Mouse (Mus musculus) naive thymus-derived CD4-positive, alpha-beta T cell, adult 2 months (primary cell): ENCODE results near the gene Asb16.
A peak's percentile ranks its signal among the peaks of the same experiment; 100 is the strongest.

Source experiments
- DNase-seq: peaks from one replicate; pipeline ENCODE4 v3.0.0-alpha.2; 2011; ENCODE audit warnings: low read depth

The Asb16 gene

DNA sequence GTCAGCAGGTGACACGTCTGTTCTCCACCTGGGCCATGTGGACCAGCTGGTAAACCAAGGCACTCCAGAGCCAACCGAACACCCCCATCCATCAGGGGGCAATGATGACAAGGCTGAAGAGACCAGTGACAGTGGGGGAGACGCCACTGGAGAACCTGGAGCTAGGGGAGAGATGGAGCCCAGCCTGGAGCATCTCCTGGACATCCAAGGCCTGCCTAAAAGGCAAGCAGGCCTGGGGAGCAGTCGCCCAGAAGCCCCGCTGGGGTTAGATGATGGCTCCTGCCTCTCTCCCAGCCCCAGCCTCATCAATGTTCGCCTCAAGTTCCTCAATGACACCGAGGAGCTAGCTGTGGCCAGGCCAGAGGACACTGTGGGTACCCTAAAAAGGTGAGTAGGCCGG is 18.9 kb downstream of the Asb16 start:
- no peak for DNase-seq

DNA sequence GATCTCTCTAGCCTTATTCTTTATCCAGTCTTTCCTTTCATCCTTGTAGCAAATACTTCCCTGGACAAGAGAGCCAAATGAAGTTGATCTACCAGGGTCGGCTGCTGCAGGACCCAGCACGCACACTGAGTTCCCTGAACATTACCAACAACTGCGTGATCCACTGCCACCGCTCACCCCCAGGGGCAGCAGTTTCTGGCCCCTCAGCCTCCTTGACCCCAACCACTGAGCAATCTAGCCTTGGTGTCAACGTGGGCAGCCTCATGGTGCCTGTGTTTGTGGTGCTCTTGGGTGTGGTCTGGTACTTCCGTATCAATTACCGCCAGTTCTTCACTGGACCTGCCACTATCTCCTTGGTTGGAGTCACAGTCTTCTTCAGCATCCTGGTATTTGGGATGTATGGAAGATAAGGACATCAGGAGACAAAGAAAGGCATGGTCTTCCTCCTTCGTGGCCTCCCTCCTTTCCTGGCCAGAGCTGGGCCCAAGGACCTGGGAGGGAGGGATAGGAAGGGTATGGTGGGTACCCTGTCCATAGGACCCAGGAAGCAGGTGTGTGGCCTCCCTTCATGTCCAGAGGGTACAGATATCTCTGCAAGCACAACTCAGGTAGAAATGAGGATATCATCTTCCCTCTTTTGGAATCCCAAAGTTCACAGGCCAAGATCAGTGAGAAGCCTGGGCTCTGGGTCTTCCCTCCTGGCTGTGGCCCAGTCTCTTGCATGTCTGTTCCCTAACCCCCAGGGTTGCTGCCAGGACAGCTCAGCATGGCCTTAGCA is 19.7 kb downstream of the Asb16 start:
- no peak for DNase-seq

DNA sequence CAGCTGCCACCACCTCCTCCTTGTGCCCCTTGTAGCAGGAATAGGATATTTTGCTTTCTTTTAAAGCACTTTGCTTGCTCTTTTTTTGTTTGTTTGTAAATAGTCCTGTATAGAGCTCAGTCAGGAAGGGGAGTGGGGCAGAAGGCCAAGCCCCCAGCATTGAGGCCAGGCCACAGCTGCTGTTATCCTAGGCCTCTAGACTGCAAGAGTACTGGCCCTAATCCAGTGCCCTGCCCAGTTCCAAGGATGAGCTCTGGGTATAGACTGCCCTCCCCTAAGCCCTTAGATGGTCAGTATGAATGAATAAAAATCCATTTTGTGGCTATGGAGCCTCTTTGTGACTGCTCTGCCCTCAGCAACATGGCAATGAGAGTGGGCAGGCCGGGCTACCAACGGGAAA is 20.4 kb downstream of the Asb16 start:
- DNase-seq = no peak

DNA sequence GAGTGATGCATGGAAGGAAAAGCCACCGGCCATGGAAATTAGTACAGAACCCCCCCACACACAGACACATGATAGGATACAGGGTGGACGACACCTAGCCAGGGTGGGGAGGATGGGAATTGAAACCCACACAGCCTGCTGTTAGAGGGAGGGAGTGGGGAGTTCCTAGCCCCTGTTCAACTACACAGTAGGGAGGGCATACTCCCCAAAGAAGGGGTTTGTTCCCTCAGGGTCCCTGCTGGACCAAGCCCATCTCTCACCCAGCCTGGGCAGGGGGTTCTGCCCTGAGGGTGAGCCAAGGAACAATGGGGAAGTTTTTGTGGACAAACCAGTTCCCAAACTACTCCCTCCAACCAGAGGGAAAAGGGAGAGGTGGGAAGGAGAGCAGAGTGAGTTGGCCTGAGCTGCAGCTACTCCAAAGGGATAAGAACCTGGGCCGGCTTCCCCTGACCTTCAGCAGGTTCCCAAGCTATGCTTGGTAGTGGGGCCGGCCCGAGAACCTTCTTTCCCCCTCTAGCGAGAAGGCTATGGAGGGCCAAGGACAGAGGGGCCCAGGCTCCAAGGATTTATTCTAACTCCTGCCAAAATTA is 21.1 kb downstream of the Asb16 start:
- DNase-seq = no peak

DNA sequence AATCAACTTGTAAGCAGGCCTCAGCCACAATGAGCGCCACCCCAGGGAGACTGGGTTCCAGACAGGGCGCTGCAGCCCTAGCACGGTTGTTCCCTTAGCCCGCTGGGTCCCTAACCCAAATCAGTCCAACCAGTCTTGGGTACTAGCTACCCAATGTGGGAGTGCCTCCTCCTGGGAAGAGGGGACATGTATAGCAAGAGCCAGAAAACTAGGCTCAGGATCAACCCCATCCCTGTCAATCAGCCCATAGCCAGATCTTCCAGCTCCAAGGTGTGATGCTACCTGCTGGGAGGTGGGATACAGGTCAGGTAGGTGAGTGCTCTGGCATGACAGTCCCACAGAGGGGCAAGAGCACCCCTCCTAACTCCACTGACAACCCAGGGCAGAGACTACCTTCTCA is 21.6 kb downstream of the Asb16 start:
- DNase-seq = no peak

DNA sequence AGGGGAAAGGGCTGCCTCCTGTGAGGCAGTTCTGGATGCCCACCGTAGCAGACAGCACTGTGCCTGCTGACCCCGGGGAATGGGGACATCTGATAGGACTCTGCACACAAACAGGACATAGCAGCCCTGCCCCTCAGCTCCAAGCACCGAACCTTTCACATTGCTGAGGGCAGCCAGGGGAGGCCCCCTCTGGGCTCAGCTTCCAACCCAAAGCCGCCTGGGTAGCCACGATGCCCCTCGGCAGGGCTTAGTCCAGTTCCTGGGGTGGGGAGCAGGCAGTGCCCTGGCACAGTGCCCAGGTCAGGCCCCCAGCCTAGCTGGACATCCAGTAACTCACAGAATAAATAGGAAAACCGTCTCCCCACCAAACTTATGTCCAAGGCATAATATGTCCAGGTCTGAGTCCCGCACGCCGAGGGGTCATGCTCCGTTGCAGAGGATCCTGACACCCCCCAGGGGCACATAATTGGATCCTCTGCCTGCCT is 22.6 kb downstream of the Asb16 start:
- no peak for DNase-seq

DNA sequence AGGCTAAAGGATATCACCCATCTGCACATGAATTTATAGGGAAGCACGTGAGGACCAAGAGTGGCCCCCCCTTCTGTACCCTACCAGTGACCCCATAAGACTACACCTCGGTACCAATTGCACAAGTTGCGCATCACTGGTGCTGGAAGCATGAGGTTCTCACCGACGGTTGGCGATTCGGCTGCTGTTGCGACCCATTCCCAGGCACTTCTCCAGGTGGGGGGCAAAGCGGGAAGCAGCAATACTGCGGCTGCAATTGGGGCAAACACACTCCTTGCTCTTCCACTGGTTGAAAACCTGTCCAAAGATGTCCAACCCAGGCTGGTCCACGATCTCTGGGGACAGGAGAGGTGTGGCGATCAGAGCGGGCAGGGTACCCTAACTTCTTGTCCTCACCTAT is 25.4 kb downstream of the Asb16 start:
- no peak for DNase-seq

DNA sequence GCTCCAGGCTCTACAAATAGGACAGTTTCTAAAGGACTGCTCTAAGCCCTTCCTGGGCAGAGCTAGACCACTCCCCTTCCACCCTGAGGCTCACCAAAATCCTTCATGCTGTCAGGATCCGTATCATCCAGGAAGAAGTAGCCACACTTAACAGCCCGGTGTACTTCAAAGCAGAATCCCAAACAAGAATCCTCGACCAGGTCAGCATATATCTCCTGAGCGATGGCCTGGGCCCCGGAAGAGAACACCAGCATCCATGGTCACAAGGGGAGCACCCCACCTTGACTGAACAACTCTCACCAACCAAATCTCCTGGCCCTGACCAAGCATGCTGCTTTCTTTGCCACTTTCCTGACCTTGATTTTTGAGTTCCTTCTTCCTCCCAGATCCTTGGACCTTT is 25.9 kb downstream of the Asb16 start:
- DNase-seq = no peak

DNA sequence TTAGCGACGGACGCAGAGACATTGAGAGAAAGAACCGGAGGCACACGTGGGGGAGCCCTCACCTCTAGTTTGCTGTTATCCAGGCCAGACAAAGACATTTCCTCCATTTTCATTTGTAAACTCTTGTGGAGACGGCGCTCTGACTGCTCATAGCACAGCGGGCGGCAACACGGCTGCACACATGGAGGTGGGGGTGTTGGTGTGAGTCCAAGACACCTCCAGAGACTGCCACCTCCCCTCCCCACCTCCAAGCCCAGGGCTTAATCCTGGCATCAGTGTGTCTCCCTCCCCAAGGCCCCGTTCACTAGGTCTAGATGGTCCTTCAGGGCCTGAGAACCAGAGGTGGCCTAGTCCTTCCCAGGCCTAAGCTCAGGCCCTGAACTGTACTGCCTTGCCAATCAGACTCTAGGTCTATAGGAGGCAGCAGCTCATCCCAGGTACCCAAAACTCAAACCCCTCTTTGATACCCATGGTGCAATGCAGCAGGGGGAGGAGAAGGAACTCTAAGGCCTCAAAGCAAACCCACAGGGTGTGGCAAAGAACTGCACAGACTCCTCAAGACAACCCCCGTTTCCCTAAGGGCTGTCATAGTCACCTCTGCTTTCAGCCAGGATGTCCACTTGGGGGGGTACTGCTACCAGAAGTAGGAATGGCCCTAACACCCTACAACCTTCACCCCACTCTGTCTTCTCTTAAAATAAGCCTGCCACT is 26.5 kb downstream of the Asb16 start:
- peak; percentile 87 for DNase-seq

DNA sequence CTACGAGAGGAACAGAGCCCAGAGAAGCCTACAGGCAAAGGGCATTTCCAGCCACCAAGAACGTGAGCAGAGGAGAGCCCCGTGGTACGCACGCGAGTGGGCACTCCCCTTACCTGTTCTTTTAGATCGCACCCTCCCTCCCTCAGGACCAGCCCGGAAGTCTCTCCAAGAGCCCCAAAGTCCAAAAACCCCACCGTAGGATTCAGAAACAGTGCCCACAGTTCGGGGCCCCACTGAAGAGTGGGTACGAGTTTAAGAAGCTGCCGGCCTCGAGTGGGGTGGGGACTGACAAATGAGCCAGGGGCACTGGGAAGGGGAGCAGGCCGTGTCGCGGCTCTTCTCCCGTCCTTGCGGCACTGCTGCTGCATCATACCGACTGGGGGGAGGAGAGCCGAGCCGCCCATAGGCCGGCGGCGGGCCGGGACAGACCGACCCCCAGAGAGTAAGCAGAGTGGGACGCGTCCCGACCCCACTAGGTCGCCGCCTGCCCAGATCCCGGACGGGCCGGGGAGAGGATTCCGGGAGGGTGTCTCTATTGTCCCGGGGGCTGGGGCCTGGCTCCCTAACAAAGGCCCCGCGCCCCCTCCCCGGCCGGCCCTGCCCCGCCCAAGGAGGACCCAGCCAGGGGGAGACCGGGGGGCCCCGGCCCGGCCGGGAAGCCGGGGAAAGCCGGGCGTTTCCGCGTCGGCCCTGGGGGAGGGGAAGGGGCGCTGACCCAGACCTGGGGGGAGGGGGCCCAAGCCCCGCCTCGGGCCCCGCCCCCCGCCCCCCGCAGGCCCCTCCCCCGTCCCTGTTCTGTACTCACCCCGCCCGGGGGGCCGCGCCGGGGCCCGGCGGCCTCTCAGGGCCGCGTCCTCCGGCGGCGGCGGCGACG is 27.3 kb downstream of the Asb16 start:
- DNase-seq = no peak

DNA sequence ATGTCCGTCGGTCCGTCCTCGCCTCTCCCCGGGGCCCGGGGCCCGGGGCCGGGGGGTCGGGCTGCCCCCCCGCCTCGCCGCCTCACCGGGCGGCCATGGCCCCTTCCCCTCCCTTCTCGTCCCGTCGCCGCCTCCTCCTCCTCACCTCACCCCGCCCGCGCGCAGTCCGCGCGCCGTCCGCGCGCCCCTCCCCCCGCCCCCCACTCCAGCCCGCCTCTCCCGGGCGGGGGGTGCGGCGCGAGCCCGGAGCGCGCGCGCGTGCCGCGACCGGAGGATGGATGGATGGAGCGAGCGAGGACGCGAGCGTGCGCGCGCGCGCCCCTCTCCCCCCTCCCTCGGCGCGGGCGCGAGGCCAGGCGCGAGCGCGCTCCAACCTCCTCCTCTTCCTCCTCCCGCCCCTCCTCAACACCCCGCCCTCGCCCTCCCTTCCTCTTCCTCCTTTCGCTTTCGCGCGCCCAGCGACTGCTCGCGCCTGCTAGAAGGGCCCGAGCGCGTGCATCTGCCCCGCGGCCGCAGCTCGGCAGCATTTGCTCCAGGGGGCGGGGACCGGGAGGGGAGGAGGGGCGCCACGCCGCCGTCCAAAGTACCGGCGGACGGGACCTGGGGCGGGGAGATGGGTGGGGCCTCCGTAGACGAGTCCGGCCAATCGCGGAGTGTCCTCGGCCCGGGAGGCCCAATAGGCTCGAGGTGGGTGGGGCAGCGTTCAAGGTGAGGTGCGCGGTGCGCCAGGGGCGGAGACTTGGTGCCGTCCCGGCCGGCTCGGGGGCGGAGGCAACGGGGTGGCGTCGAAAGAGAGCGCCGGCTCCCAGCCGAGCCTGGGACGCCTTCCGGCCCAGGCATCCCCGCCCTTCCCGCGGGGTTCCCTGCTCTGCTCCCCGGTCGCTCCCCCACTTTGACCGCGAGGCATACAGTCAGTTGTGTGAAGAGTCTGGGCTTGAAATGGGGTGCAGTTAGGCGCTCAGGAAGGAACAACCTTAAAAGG is 28.2 kb downstream of the Asb16 start, which contains the start of gene Atxn7l3:
Atxn7l3 (minus strand) TSS at position 141 of the 982 bp plus-strand sequence.
- DNase-seq = peak; percentile 98

DNA sequence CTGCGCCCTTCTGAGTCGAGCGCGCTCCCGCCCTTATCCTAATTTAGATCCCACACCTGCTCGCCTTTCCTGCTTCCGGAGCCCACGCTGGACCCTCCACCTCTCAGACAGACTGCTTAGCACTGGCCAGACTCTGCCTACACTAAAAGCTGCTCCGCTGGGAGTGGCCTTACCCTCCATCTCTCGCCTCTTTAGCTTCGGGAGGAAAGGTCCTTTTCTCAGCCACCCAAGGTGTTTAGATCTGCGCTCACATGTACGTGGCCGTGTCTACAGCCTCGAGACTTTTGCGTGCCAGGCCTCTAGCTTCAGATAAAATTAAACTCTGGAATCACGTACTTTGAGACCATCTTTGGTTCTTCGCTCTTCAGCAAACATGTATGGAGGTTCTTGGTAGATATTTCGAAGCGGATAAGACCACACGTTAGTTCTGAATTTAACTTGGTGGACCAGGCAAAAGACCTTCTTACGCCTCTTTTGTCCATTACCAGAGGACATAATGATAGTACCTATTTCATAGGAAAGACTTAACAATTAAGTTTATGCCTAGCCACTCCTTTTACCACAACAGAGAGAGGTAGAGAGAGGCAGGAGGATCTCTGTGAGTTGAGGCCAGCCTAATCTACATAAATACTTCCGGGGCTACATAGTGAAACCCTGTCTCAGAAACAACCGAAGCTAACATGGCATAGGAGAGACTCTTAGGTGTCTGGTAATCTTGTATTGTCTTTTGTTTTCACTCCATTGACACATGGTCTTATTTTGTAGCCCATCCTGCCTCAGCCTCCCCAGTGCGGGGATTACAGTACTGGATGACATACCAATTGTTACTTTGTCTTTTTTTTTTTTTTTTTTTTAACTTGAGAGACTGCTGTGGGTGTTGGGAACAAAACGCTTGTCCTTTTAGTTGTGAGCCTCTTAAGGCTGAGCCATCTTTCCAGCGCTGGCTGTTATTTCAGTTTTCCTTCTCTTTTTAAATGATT is 29.3 kb downstream of the Asb16 start:
- peak; percentile 71 for DNase-seq

DNA sequence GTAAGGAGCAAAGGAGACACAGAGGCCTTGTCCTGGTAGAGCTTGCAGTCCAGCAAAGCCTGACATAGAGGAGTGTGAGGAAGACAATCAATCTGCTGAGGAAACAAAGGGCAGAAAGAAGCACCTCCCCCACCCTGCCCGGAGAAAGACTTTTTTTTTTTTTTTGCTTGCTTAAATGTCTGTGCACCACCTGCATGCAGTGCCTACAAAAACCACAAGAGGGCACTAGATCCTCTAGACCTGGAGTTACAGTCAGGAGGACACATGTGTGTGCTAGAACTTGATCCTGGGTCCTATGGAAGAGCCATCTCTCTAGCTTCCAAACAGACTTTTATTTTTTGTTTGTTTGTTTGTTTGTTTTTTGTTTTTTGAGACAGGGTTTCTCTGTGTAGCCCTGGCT is 31.3 kb downstream of the Asb16 start:
- peak; percentile 87 for DNase-seq

DNA sequence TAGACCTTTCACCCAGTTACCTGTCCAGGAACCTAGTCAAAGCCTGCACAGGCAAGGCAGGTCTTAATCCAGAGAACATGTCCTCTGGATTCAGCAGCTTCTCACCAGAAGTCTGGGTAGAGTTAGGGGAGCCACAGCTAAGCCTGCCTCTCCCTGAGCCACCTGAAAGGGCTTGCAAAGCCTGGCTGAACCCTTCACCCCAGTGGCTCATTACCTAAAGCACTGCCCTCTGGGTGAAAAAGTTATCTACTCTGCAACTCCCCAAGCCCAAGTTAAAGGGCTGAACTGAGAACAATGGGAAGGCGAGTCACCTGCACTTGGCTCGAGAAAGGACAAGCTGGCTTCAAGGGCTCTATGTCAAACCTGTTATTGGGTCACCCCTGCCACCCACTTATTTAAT is 35.6 kb downstream of the Asb16 start:
- DNase-seq = no peak

DNA sequence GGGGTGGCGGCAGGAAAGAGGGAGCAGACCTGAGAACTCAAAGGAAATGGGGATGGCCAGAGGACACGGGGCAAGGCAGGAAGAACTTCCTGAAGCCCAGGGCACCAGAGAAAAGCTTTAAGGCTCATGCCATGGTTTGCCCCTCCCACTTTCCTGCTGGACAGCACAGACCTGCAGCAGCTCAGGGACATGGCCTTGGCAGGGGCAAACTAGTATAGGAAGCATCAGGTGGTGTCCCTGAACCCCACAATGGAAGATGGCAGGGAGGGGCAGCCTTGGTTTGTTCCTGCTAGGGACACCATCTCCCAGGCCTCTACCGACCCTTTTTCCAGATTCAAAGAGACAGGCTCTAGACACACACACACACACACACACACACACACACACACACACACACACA is 36.8 kb downstream of the Asb16 start:
- no peak for DNase-seq

DNA sequence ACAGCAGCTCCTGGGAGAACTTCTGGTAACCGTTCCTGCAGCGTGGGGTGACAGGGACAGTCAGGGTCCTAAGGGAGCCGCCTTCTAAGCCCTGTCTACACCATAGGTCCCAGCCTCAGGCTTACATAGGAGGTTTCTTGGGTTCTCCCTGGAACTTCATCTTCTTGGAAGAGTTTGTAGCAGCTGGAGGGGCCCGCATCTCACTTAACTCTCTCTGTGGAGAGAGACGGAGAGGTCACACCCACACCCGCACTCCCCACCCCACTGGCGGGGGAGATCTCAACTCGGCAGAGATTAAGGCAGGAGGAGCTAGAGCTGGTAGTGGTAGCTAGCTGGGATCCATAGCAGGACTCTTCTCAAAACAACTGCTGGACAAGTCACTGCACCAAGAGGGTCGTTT is 39.6 kb downstream of the Asb16 start:
- no peak for DNase-seq

DNA sequence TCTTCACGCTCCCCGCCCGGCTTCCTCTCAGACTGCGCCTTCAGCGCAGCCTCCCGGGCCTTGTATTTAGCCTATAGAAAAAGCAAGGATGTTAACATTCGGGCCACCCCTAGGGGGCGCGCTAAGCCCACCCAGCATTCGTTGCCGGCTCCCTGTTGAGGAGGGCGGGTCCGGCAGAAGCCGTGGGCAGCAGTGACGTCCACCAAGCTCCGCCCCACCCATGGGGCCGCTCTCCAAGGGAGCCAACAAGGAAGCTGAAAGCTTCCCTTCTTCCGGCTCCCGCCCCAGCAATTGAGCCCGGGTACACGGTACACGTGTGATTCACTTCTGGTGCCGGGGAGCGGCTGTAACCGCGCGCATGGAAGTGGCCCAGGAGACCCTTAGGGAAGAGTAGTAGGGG is 40.4 kb downstream of the Asb16 start:
- DNase-seq = peak; percentile 98

DNA sequence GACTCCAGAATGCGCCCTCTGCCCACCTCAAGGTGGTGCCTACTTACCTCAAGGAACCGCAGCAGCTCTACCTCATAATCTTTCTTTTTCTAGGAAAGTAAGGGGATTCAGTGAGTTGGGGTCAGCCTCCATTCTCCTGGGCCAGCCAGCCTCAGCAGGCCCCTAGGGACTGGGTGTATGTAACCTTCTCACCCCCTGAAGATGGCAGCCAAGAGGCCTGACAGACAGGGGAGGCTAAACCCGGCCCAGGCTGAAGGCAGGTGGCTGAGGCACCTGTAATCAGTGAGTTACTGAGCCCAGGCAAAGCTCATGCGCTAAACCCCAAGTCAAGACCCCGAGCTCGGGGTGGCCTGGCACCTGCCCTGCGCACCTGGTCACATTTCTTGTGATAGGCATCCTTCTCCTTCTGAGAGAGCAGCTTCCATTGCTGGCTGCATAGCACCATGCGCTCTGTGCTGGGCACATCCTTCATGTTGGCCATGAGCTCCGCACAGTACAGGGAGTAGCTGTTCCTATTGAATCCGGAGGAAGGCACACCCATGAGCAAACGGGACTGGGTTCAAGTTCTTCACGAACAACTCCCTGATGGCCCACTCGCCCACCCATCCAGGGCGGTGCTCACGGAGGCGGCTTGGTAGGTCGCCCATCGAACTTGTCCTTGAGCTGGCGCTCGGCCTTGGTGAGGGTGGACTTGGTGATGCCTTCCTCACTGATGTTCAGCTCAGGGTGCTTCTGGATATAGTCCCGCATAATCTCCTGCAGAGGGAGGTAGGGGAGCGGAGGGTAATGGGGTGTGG is 41.5 kb downstream of the Asb16 start:
- DNase-seq = peak; percentile 23
